Mouse (Mus musculus) liver, embryonic 15.5 days (tissue): Measurements from ENCODE around the gene Ccdc146. TPM values are rescaled to one million over a fixed set of nuclear protein-coding genes. Genes with fewer than 3 reads are reported as not detected.

Experiments used
- ATAC-seq: fragments of 200-750 bp; cut with Nextera tagmentation; 2 replicates; pipeline ENCODE4 v1.8.0; 2017; ENCODE audit warnings: moderate number of reproducible peaks, mild to moderate bottlenecking, moderate library complexity; ENCODE audit not compliant: insufficient read depth
- H3K27ac ChIP-seq: fragments of 300-500 bp; sonication (generic); replicated peaks from 2 replicates; pipeline ENCODE4 v1.5.1; 2015; ENCODE audit warnings: mild to moderate bottlenecking, inconsistent platforms
- H3K27me3 ChIP-seq: fragments of 300-500 bp; sonication (generic); 2 replicates; pipeline ENCODE4 v1.6.1; 2015; ENCODE audit warnings: mild to moderate bottlenecking, inconsistent platforms
- H3K36me3 ChIP-seq: fragments of 300-500 bp; sonication (generic); replicated peaks from 2 replicates; pipeline ENCODE4 v1.6.1; 2015; ENCODE audit warnings: moderate library complexity, mild to moderate bottlenecking, inconsistent platforms
- H3K4me1 ChIP-seq: fragments of 300-500 bp; sonication (generic); replicated peaks from 2 replicates; pipeline ENCODE4 v1.6.1; 2015; ENCODE audit warnings: inconsistent platforms
- H3K4me2 ChIP-seq: fragments of 300-500 bp; sonication (generic); 2 replicates; pipeline ENCODE4 v1.6.1; 2015; ENCODE audit warnings: moderate library complexity, mild to moderate bottlenecking, inconsistent platforms
- H3K4me3 ChIP-seq: fragments of 300-500 bp; sonication (generic); replicated peaks from 2 replicates; pipeline ENCODE4 v1.5.1; 2015; ENCODE audit warnings: mild to moderate bottlenecking, inconsistent platforms
- H3K9ac ChIP-seq: fragments of 300-500 bp; sonication (generic); 2 replicates; pipeline ENCODE4 v1.6.1; 2015; ENCODE audit warnings: moderate library complexity, mild to moderate bottlenecking, inconsistent platforms
- H3K9me3 ChIP-seq: fragments of 300-500 bp; sonication (generic); replicated peaks from 2 replicates; pipeline ENCODE4 v1.6.1; 2016; ENCODE audit warnings: inconsistent platforms
- WGBS: fragments of 180-500 bp; shearing (Covaris S2); methylation state at CpG from one replicate; pipeline ENCODE4 v1.1.7; 2015; ENCODE audit warnings: mixed read lengths; ENCODE audit not compliant: insufficient replicate concordance; 5-methylcytosine and 5-hydroxymethylcytosine counted together
- polyA plus RNA-seq: library from polyadenylated mRNA; unstranded; fragments of >200 nt; fragmentation: Nextera tagmentation; extraction: Ambion mirVana; gene quantifications from 2 replicates; pipeline ENCODE4 v1.2.1, GENCODE M21; 2015

Ccdc146 gene
- polyA plus RNA-seq, 1 experiment from 2014 or later, result not detected

GRCm38 (mm10) chr5:21261202-21261844 lies 163.2 kb downstream of the Ccdc146 start:
- Histone ChIP-seq H3K4me3 (no peak overlapping the region), H3K27me3 (0 out of 2 replicates have a peak, but pooled peaks cover 3% of the 10 kb centered on the region), H3K27ac (no peak overlapping the region), H3K4me2 (no peak overlapping the region), H3K9me3 (no peaks in the 10 kb centered on the region), H3K36me3 (no peaks in the 10 kb centered on the region), H3K9ac (no peak overlapping the region), H3K4me1 (no peaks in the 10 kb centered on the region)
- 53% methylated on average over 6 of the region's 6 CpGs for whole genome bisulfite sequencing
- ATAC-seq, result no peak

- H3K9me3 ChIP-seq, result no peaks in the 10 kb centered on the region
- WGBS, result 44% methylated on average over 7 of the region's 7 CpGs
- H3K9ac ChIP-seq, result no peak overlapping the region
- no peak overlapping the region for H3K4me2 ChIP-seq
- H3K27ac ChIP-seq, result no peak overlapping the region
- ATAC-seq, result no peak
- no peak overlapping the region for H3K4me3 ChIP-seq
- no peaks in the 10 kb centered on the region for H3K4me1 ChIP-seq
- H3K36me3 ChIP-seq, result no peaks in the 10 kb centered on the region
- H3K27me3 ChIP-seq, result 0 out of 2 replicates have a peak, but pooled peaks cover 3% of the 10 kb centered on the region
Observed at GRCm38 (mm10) chr5:21260746-21261145, 163.7 kb downstream of the Ccdc146 start.

GRCm38 (mm10) chr5:21257806-21258205 lies 166.7 kb downstream of the Ccdc146 start:
- H3K27ac ChIP-seq, result no peak overlapping the region
- no peak overlapping the region for H3K9ac ChIP-seq
- 0 out of 2 replicates have a peak, but pooled peaks cover 3% of the 10 kb centered on the region for H3K4me1 ChIP-seq
- no peaks in the 10 kb centered on the region for H3K27me3 ChIP-seq
- ATAC-seq, result no peak
- 54% methylated on average over 6 of the region's 6 CpGs for WGBS
- no peaks in the 10 kb centered on the region for H3K9me3 ChIP-seq
- no peak overlapping the region for H3K4me3 ChIP-seq
- no peak overlapping the region for H3K4me2 ChIP-seq
- H3K36me3 ChIP-seq, result no peaks in the 10 kb centered on the region

GRCm38 (mm10) chr5:21257126-21257525 lies 167.4 kb downstream of the Ccdc146 start:
- Histone ChIP-seq H3K9ac (no peak overlapping the region), H3K4me2 (no peak overlapping the region), H3K4me1 (0 out of 2 replicates have a peak, but pooled peaks cover 3% of the 10 kb centered on the region), H3K27me3 (no peaks in the 10 kb centered on the region), H3K9me3 (no peaks in the 10 kb centered on the region), H3K36me3 (no peaks in the 10 kb centered on the region), H3K27ac (no peak overlapping the region), H3K4me3 (no peak overlapping the region)
- WGBS, result 36% methylated on average over 4 of the region's 4 CpGs
- no peak for ATAC-seq

DNA sequence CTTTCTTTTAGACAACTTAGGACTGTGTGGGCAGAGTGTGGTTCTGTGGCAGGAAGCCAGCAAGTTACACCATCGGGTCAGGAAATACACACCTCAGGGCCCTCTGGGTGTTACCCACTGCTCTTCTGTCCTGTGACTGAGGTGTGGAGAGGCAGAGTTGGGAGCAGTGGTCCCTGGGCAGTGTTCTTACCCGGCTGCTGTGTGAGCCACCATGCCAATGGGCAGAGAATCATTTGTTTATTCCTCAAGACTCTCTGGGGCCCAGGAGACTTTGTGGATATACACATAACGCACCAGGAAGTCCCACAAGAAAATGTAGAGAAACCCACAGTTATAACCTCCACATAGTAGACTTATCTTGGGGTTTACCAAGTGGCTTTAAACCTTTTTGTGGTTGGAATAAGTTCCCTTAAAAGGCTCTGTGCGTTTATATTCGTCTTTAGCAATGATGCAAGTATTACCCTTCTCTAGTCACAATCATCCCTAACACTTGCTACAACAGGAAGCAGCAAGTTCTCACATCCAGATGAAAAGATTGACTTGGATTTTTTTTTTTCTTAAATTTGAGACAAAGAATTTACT lies 168.8 kb downstream of the Ccdc146 start:
- Histone ChIP-seq H3K9me3 (no peaks in the 10 kb centered on the region), H3K4me1 (0 out of 2 replicates have a peak, but pooled peaks cover 3% of the 10 kb centered on the region), H3K9ac (no peak overlapping the region), H3K36me3 (no peaks in the 10 kb centered on the region), H3K27me3 (no peaks in the 10 kb centered on the region), H3K4me3 (no peak overlapping the region), H3K27ac (no peak overlapping the region; the same call in 1 of the 2 replicates), H3K4me2 (no peak overlapping the region)
- 22% methylated on average over 5 of the region's 5 CpGs for WGBS
- ATAC-seq, result no peak

GRCm38 (mm10) chr5:21254731-21255525 lies 169.5 kb downstream of the Ccdc146 start:
- H3K4me2 ChIP-seq, result no peak overlapping the region
- H3K36me3 ChIP-seq, result no peaks in the 10 kb centered on the region
- WGBS, result 50% methylated on average over 12 of the region's 12 CpGs
- no peak overlapping the region for H3K9ac ChIP-seq
- 0 out of 2 replicates have a peak, but pooled peaks cover 3% of the 10 kb centered on the region for H3K4me1 ChIP-seq
- no peak overlapping the region for H3K4me3 ChIP-seq
- no peaks in the 10 kb centered on the region for H3K27me3 ChIP-seq
- no peak overlapping the region; the same call in 1 of the 2 replicates for H3K27ac ChIP-seq
- ATAC-seq, result no peak
- H3K9me3 ChIP-seq, result no peaks in the 10 kb centered on the region

- Histone ChIP-seq H3K27ac (no peak overlapping the region), H3K4me2 (no peak overlapping the region), H3K9ac (no peak overlapping the region), H3K9me3 (no peaks in the 10 kb centered on the region), H3K4me3 (no peak overlapping the region), H3K4me1 (no peaks in the 10 kb centered on the region), H3K36me3 (no peaks in the 10 kb centered on the region), H3K27me3 (no peaks in the 10 kb centered on the region)
- WGBS, result 20% methylated on average over 5 of the region's 5 CpGs
- no peak for ATAC-seq
Observed at GRCm38 (mm10) chr5:21248834-21249233, 175.6 kb downstream of the Ccdc146 start.

DNA sequence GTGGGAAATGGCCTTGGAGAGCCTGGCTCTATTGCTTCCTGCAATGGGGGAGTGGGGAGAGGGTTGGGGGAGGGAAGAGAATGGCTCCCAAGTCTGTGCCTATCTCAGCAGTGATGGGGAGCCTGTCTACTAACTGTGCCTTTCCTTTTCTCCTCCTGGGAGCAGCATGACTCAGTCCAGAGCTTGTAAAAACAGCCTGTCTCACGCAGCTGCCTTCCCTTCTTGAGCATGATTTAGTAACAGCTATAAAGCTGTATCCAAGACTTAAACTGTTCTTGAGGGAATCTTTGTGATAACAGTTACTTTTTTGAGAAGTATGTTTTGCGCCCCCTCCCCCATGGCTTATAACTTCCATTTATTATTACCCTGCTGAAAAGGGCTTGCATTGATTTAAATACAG lies 176.6 kb downstream of the Ccdc146 start:
- no peaks in the 10 kb centered on the region for H3K4me1 ChIP-seq
- no peaks in the 10 kb centered on the region for H3K9me3 ChIP-seq
- H3K36me3 ChIP-seq, result no peaks in the 10 kb centered on the region
- no peak for ATAC-seq
- no peaks in the 10 kb centered on the region for H3K27me3 ChIP-seq
- no peak overlapping the region for H3K4me2 ChIP-seq
- no peak overlapping the region for H3K4me3 ChIP-seq
- H3K9ac ChIP-seq, result no peak overlapping the region
- H3K27ac ChIP-seq, result no peak overlapping the region
- 56% methylated on average over 2 of the region's 2 CpGs for WGBS

DNA sequence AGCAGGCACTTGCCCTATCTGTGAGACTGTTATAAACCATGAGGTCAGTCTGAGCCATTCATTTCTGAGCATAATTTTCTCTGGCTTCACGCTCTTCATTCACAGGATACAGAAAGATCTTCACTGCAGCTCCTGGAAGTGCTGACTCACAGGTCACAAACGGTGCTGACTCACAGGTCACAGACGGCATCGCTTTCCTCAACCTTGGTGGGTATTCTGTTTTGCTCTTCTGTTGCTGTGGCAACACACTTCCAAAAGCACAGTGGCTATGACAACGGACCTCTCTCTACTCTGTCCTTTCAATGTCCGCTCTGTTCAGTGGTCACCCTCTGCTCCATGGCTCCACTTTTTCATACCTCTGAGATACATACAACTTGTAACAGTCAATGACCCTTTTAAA lies 177.7 kb downstream of the Ccdc146 start:
- H3K9me3 ChIP-seq, result no peaks in the 10 kb centered on the region
- no peak overlapping the region for H3K9ac ChIP-seq
- no peak overlapping the region for H3K4me3 ChIP-seq
- no peaks in the 10 kb centered on the region for H3K27me3 ChIP-seq
- no peak overlapping the region for H3K4me2 ChIP-seq
- no peak overlapping the region for H3K27ac ChIP-seq
- no peak for ATAC-seq
- 61% methylated on average over 6 of the region's 6 CpGs for WGBS
- H3K4me1 ChIP-seq, result no peaks in the 10 kb centered on the region
- no peaks in the 10 kb centered on the region for H3K36me3 ChIP-seq

DNA sequence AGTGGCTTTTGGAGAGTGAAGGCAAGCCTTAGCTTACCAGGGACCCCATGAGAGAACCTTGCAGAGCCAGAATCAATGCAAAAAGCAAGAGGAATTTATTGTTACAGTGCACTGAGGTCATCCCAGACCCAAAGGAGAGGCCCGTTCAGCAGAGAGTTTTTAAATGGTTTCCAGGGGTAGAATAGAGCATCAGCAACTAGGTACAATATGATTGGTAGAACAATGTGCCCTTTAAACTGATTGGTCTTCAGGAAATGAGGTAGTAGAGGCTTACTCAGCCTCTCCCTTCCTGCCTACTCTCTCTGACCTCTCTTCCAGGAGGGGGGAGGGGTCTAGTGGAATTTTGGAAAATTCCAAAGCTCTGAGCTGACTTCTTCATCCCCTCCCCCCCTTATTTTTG lies 179.2 kb downstream of the Ccdc146 start:
- 56% methylated on average over 1 of the region's 1 CpGs for WGBS

GRCm38 (mm10) chr5:21244575-21244974 lies 179.9 kb downstream of the Ccdc146 start:
- H3K9me3 ChIP-seq, result no peaks in the 10 kb centered on the region
- no peak overlapping the region for H3K4me3 ChIP-seq
- no peak overlapping the region for H3K27ac ChIP-seq
- H3K4me2 ChIP-seq, result no peak overlapping the region
- H3K4me1 ChIP-seq, result no peaks in the 10 kb centered on the region
- no peak overlapping the region for H3K9ac ChIP-seq
- no peaks in the 10 kb centered on the region for H3K27me3 ChIP-seq
- WGBS, result 52% methylated on average over 1 of the region's 1 CpGs
- H3K36me3 ChIP-seq, result no peaks in the 10 kb centered on the region
- no peak for ATAC-seq

More for the DNA sequence above, 179.2 kb downstream of the Ccdc146 start:
- Histone ChIP-seq H3K4me3 (no peak overlapping the region), H3K9me3 (no peaks in the 10 kb centered on the region), H3K4me2 (no peak overlapping the region), H3K4me1 (no peaks in the 10 kb centered on the region), H3K9ac (no peak overlapping the region), H3K27me3 (no peaks in the 10 kb centered on the region), H3K36me3 (no peaks in the 10 kb centered on the region), H3K27ac (no peak overlapping the region)
- ATAC-seq, result no peak
